Mouse (Mus musculus) hindbrain, embryonic 13.5 days (tissue): ENCODE measurements around the gene Mprip. TPM values are rescaled to one million over a fixed set of nuclear protein-coding genes. Genes with fewer than 3 reads are reported as not detected.
A peak's percentile ranks its signal among the peaks of the same experiment; 100 is the strongest.

Experiments used
- ATAC-seq: fragments of 200-750 bp; cut with Nextera tagmentation; 2 replicates; pipeline ENCODE4 v1.8.0; 2017; ENCODE audit warnings: moderate TSS enrichment; ENCODE audit not compliant: low FRiP score
- H3K27ac ChIP-seq: fragments of 300-500 bp; sonication (generic); 2 replicates; pipeline ENCODE4 v1.5.1; 2015; ENCODE audit warnings: inconsistent platforms, mild to moderate bottlenecking, moderate library complexity
- H3K27me3 ChIP-seq: fragments of 300-500 bp; sonication (generic); 2 replicates; pipeline ENCODE4 v1.6.1; 2015; ENCODE audit warnings: mild to moderate bottlenecking, inconsistent platforms
- H3K36me3 ChIP-seq: fragments of 300-500 bp; sonication (generic); 2 replicates; pipeline ENCODE4 v1.6.1; 2015; ENCODE audit warnings: mild to moderate bottlenecking, inconsistent platforms
- H3K4me1 ChIP-seq: fragments of 300-500 bp; sonication (generic); replicated peaks from 2 replicates; pipeline ENCODE4 v1.6.1; 2015; ENCODE audit warnings: inconsistent platforms
- H3K4me2 ChIP-seq: fragments of 300-500 bp; sonication (generic); 2 replicates; pipeline ENCODE4 v1.6.1; 2015; ENCODE audit warnings: inconsistent platforms, mild to moderate bottlenecking, moderate library complexity
- H3K4me3 ChIP-seq: fragments of 300-500 bp; sonication (generic); 2 replicates; pipeline ENCODE4 v1.5.1; 2015; ENCODE audit warnings: mild to moderate bottlenecking, inconsistent platforms
- H3K9ac ChIP-seq: fragments of 300-500 bp; sonication (generic); 2 replicates; pipeline ENCODE4 v1.6.1; 2015; ENCODE audit warnings: mild to moderate bottlenecking, inconsistent platforms
- H3K9me3 ChIP-seq: fragments of 300-500 bp; sonication (generic); 2 replicates; pipeline ENCODE4 v1.6.1; 2016; ENCODE audit warnings: inconsistent platforms
- WGBS: fragments of 180-500 bp; shearing (Covaris S2); methylation state at CpG from one replicate; pipeline ENCODE4 v1.1.7; 2015; 5-methylcytosine and 5-hydroxymethylcytosine counted together
- polyA plus RNA-seq: library from polyadenylated mRNA; unstranded; fragments of >200 nt; fragmentation: Nextera tagmentation; extraction: Ambion mirVana; gene quantifications from 2 replicates; pipeline ENCODE4 v1.2.1, GENCODE M21; 2015

Gene Mprip
- polyA plus RNA-seq, 1 experiment from 2014 or later, result 37.9 TPM

GRCm38 (mm10) chr11:59754504-59754903 is 93.4 kb downstream of the Mprip start:
- peaks cover 7% of the 10 kb centered on the region; the same call in 1 of the 2 replicates for H3K4me1 ChIP-seq
- no peak overlapping the region for H3K4me3 ChIP-seq
- WGBS, result 97% methylated on average over 6 of the region's 6 CpGs
- no peak for ATAC-seq
- no peak overlapping the region for H3K9ac ChIP-seq
- no peaks in the 10 kb centered on the region for H3K9me3 ChIP-seq
- H3K4me2 ChIP-seq, result no peak overlapping the region
- H3K27ac ChIP-seq, result no peak overlapping the region
- H3K27me3 ChIP-seq, result no peaks in the 10 kb centered on the region
- peaks cover 95% of the 10 kb centered on the region for H3K36me3 ChIP-seq

- WGBS, result 59% methylated on average over 4 of the region's 4 CpGs
- Histone ChIP-seq H3K27ac (no peak overlapping the region), H3K9ac (no peak overlapping the region), H3K4me1 (peaks cover 7% of the 10 kb centered on the region; the same call in 1 of the 2 replicates), H3K4me3 (no peak overlapping the region), H3K36me3 (peaks cover 97% of the 10 kb centered on the region), H3K4me2 (no peak overlapping the region), H3K27me3 (no peaks in the 10 kb centered on the region), H3K9me3 (no peaks in the 10 kb centered on the region)
- ATAC-seq, result no peak
Observed at GRCm38 (mm10) chr11:59756351-59756750, 95.2 kb downstream of the Mprip start.

GRCm38 (mm10) chr11:59758191-59758985 is 97.3 kb downstream of the Mprip start:
- H3K4me3 ChIP-seq, result no peak overlapping the region
- peak overlapping the region; percentile 3; the same call in 1 of the 2 replicates for H3K27ac ChIP-seq
- peaks cover 7% of the 10 kb centered on the region; the same call in 1 of the 2 replicates for H3K4me1 ChIP-seq
- no peak overlapping the region for H3K9ac ChIP-seq
- WGBS, result 91% methylated on average over 9 of the region's 9 CpGs
- ATAC-seq, result no peak
- H3K36me3 ChIP-seq, result peaks cover 93% of the 10 kb centered on the region
- no peak overlapping the region for H3K4me2 ChIP-seq
- no peaks in the 10 kb centered on the region for H3K9me3 ChIP-seq
- no peaks in the 10 kb centered on the region for H3K27me3 ChIP-seq

GRCm38 (mm10) chr11:59759178-59759577 is 98.1 kb downstream of the Mprip start:
- H3K27me3 ChIP-seq, result no peaks in the 10 kb centered on the region
- ATAC-seq, result 0 out of 2 replicates have a peak, but pooled peaks have one; percentile 24
- H3K4me1 ChIP-seq, result peaks cover 7% of the 10 kb centered on the region; the same call in 1 of the 2 replicates
- no peak overlapping the region for H3K9ac ChIP-seq
- H3K9me3 ChIP-seq, result no peaks in the 10 kb centered on the region
- H3K36me3 ChIP-seq, result peaks cover 93% of the 10 kb centered on the region
- no peak overlapping the region for H3K4me3 ChIP-seq
- no peak overlapping the region for H3K4me2 ChIP-seq
- 70% methylated on average over 4 of the region's 4 CpGs for WGBS
- H3K27ac ChIP-seq, result peak overlapping the region; percentile 3; the same call in 1 of the 2 replicates

- no peak overlapping the region for H3K27ac ChIP-seq
- H3K9me3 ChIP-seq, result no peaks in the 10 kb centered on the region
- H3K4me1 ChIP-seq, result peaks cover 7% of the 10 kb centered on the region; the same call in 1 of the 2 replicates
- no peak overlapping the region for H3K4me2 ChIP-seq
- 88% methylated on average over 2 of the region's 2 CpGs for WGBS
- ATAC-seq, result no peak
- H3K36me3 ChIP-seq, result peaks cover 95% of the 10 kb centered on the region
- no peak overlapping the region for H3K4me3 ChIP-seq
- H3K9ac ChIP-seq, result no peak overlapping the region
- no peaks in the 10 kb centered on the region for H3K27me3 ChIP-seq
Observed at GRCm38 (mm10) chr11:59759626-59760025, 98.5 kb downstream of the Mprip start.

- H3K27me3 ChIP-seq, result no peaks in the 10 kb centered on the region
- no peak overlapping the region for H3K4me2 ChIP-seq
- H3K27ac ChIP-seq, result no peak overlapping the region
- H3K9ac ChIP-seq, result no peak overlapping the region
- WGBS, result 98% methylated on average over 6 of the region's 6 CpGs
- H3K4me3 ChIP-seq, result no peak overlapping the region
- no peak for ATAC-seq
- peaks cover 95% of the 10 kb centered on the region for H3K36me3 ChIP-seq
- peaks cover 7% of the 10 kb centered on the region; the same call in 1 of the 2 replicates for H3K4me1 ChIP-seq
- no peaks in the 10 kb centered on the region for H3K9me3 ChIP-seq
Observed at GRCm38 (mm10) chr11:59760796-59761195, 99.7 kb downstream of the Mprip start.

- no peak overlapping the region for H3K4me3 ChIP-seq
Observed at GRCm38 (mm10) chr11:59769307-59769706, 108.2 kb downstream of the Mprip start.

GRCm38 (mm10) chr11:59769738-59770137 is 108.6 kb downstream of the Mprip start:
- Histone ChIP-seq H3K9me3 (no peaks in the 10 kb centered on the region), H3K4me1 (no peaks in the 10 kb centered on the region), H3K4me3 (no peak overlapping the region), H3K4me2 (no peak overlapping the region), H3K27ac (no peak overlapping the region), H3K9ac (no peak overlapping the region), H3K27me3 (no peaks in the 10 kb centered on the region), H3K36me3 (peaks cover 99% of the 10 kb centered on the region)
- 86% methylated on average over 6 of the region's 6 CpGs for WGBS
- ATAC-seq, result no peak

More at GRCm38 (mm10) chr11:59769307-59769706, 108.2 kb downstream of the Mprip start:
- WGBS, result 90% methylated on average over 2 of the region's 2 CpGs
- H3K4me1 ChIP-seq, result no peaks in the 10 kb centered on the region
- H3K9me3 ChIP-seq, result no peaks in the 10 kb centered on the region
- no peaks in the 10 kb centered on the region for H3K27me3 ChIP-seq
- peaks cover 99% of the 10 kb centered on the region for H3K36me3 ChIP-seq
- no peak overlapping the region for H3K27ac ChIP-seq
- no peak overlapping the region for H3K9ac ChIP-seq
- H3K4me2 ChIP-seq, result no peak overlapping the region
- ATAC-seq, result no peak

GRCm38 (mm10) chr11:59770753-59771152 is 109.6 kb downstream of the Mprip start:
- no peak for ATAC-seq
- Histone ChIP-seq H3K9ac (no peak overlapping the region), H3K9me3 (no peaks in the 10 kb centered on the region), H3K36me3 (peaks cover 99% of the 10 kb centered on the region), H3K4me2 (no peak overlapping the region), H3K4me1 (no peaks in the 10 kb centered on the region), H3K27ac (no peak overlapping the region), H3K27me3 (no peaks in the 10 kb centered on the region), H3K4me3 (no peak overlapping the region)
- 74% methylated on average over 7 of the region's 7 CpGs for WGBS

- Histone ChIP-seq H3K27me3 (no peaks in the 10 kb centered on the region), H3K4me2 (no peak overlapping the region), H3K4me3 (no peak overlapping the region), H3K4me1 (no peaks in the 10 kb centered on the region), H3K9ac (no peak overlapping the region), H3K36me3 (peaks cover 99% of the 10 kb centered on the region), H3K9me3 (no peaks in the 10 kb centered on the region), H3K27ac (no peak overlapping the region)
- WGBS, result 93% methylated on average over 2 of the region's 2 CpGs
- ATAC-seq, result no peak
Observed at GRCm38 (mm10) chr11:59772291-59772690, 111.2 kb downstream of the Mprip start.

GRCm38 (mm10) chr11:59772902-59773301 is 111.8 kb downstream of the Mprip start:
- ATAC-seq, result no peak
- peaks cover 99% of the 10 kb centered on the region for H3K36me3 ChIP-seq
- H3K9me3 ChIP-seq, result no peaks in the 10 kb centered on the region
- H3K4me1 ChIP-seq, result no peaks in the 10 kb centered on the region
- H3K27me3 ChIP-seq, result no peaks in the 10 kb centered on the region
- no peak overlapping the region for H3K4me2 ChIP-seq
- no peak overlapping the region for H3K27ac ChIP-seq
- 91% methylated on average over 4 of the region's 4 CpGs for WGBS
- H3K9ac ChIP-seq, result no peak overlapping the region
- H3K4me3 ChIP-seq, result no peak overlapping the region

- Histone ChIP-seq H3K4me3 (no peak overlapping the region), H3K9ac (no peak overlapping the region), H3K4me1 (no peaks in the 10 kb centered on the region), H3K27me3 (no peaks in the 10 kb centered on the region), H3K9me3 (no peaks in the 10 kb centered on the region), H3K27ac (no peak overlapping the region), H3K4me2 (no peak overlapping the region), H3K36me3 (peaks cover 95% of the 10 kb centered on the region)
- WGBS, result 95% methylated on average over 4 of the region's 4 CpGs
- no peak for ATAC-seq
Observed at GRCm38 (mm10) chr11:59774522-59774921, 113.4 kb downstream of the Mprip start.
